Comparison of ENCODE assay signal across 13 mouse cellular contexts in genomic region chr15:27537519-27538223, GRCm38 (mm10).
DNase-seq lines count a peak whose midpoint lies in the region; ATAC-seq and TF ChIP-seq lines count a peak whose summit lies in the region.
"Had no signal": no experiment of that assay in that cellular context is flagged by ENCODE, and none has a peak within 500 bp of the region (broad histone marks: within the 10 kb centered on the region; RNA-seq: fewer than 3 reads in every experiment).

No protein-coding gene starts in this region.

- no peak for DNase-seq in left cerebral cortex, adult 2 months (ENCODE audit: extremely low spot score in 1 of 2, low spot score in 2 of 2)
- no peak for DNase-seq in left cerebral cortex, adult 9 months (ENCODE audit: low spot score in 2 of 2)
- DNase-seq in frontal cortex, postnatal 14 days (ENCODE audit: low spot score in 2 of 2), result no peak
- DNase-seq in cerebellum, adult 18-20 months, result no peak
- DNase-seq: embryo, embryonic 11 days; retina, postnatal 1 day had no signal

- peak overlapping the region; percentile 92 for H3K27ac ChIP-seq in left cerebral cortex, adult 2 months
- H3K27ac ChIP-seq in embryonic fibroblast, embryonic 13.5 days (ENCODE audit: insufficient read depth, low read length), result peak overlapping the region; percentile 65
- H3K27ac ChIP-seq in heart, embryonic 11.5 days (ENCODE audit: low read depth, low read length), result peak overlapping the region; percentile 80
- H3K27ac ChIP-seq in olfactory bulb, adult 2 months (ENCODE audit: insufficient read depth, low read depth, low read length), result peak overlapping the region; percentile 80
- H3K27ac ChIP-seq: kidney, postnatal 0 days; liver, embryonic 15.5 days had no signal

- H3K4me2 ChIP-seq in heart, embryonic 11.5 days, result peak overlapping the region; percentile 16; the same call in 1 of the 2 replicates
- H3K4me2 ChIP-seq: liver, embryonic 15.5 days had no signal

- no peaks in the 10 kb centered on the region for H3K27me3 ChIP-seq in heart, embryonic 11.5 days (ENCODE audit: control insufficient read depth, insufficient read depth, low read length)
- H3K27me3 ChIP-seq: liver, embryonic 15.5 days; megakaryocyte, embryonic 14.5 days had no signal

- no peak for TF ChIP-seq POLR2A in embryonic fibroblast, embryonic 13.5 days (IDR thresholded peaks at IDR 0.05; ENCODE audit: low read depth, low read length)
- no peak for TF ChIP-seq POLR2A in olfactory bulb, adult 2 months (IDR thresholded peaks at IDR 0.05; ENCODE audit: insufficient read depth, low read depth, low read length)

- 31% methylated on average over 4 of the region's 4 CpGs for WGBS in heart, embryonic 11.5 days (ENCODE audit: insufficient replicate concordance)
- WGBS in olfactory bulb, adult 2 months, result 63% methylated on average over 4 of the region's 4 CpGs

- no peaks in the 10 kb centered on the region for H3K36me3 ChIP-seq in heart, embryonic 11.5 days (ENCODE audit: control insufficient read depth, insufficient read depth, low read length)
- H3K36me3 ChIP-seq: liver, embryonic 15.5 days had no signal

- H3K9me3 ChIP-seq in heart, embryonic 11.5 days (replicated peaks; ENCODE audit: control insufficient read depth, low read length), result no peaks in the 10 kb centered on the region
- H3K9me3 ChIP-seq: liver, embryonic 15.5 days; megakaryocyte, embryonic 14.5 days had no signal

- no peaks in the 10 kb centered on the region; the same call in 1 of the 2 replicates for H3K4me1 ChIP-seq in embryonic fibroblast, embryonic 13.5 days (ENCODE audit: control insufficient read depth, insufficient read depth, low read length)
- H3K4me1 ChIP-seq in heart, embryonic 11.5 days (ENCODE audit: control insufficient read depth, insufficient read depth, low read length), result peaks cover 49% of the 10 kb centered on the region
- H3K4me1 ChIP-seq in olfactory bulb, adult 2 months (ENCODE audit: control insufficient read depth, insufficient read depth, low read length), result peaks cover 33% of the 10 kb centered on the region
- H3K4me1 ChIP-seq: liver, embryonic 15.5 days had no signal

- intact Hi-C loops in left cerebral cortex, adult 2 months (cut with DNase I), result loop anchor here (2.0 kb wide), 1 partner anchor 71 kb away; the partner anchor contains the start of gene Ank

- no peak overlapping the region for H3K4me3 ChIP-seq in left cerebral cortex, adult 2 months
- H3K4me3 ChIP-seq in embryonic fibroblast, embryonic 13.5 days (ENCODE audit: insufficient read depth, low read length), result no peak overlapping the region
- no peak overlapping the region for H3K4me3 ChIP-seq in heart, embryonic 11.5 days (ENCODE audit: low read depth, low read length)
- H3K4me3 ChIP-seq in olfactory bulb, adult 2 months (ENCODE audit: insufficient read depth, low read depth, low read length), result no peak overlapping the region
- H3K4me3 ChIP-seq: liver, embryonic 15.5 days; megakaryocyte, embryonic 14.5 days had no signal

- peak; percentile 70 for ATAC-seq in heart, embryonic 11.5 days (replicated peaks; ENCODE audit: insufficient number of reproducible peaks, low FRiP score, low TSS enrichment)
- ATAC-seq: forebrain, embryonic 16.5 days had no signal

- H3K9ac ChIP-seq in heart, embryonic 11.5 days (ENCODE audit: low read depth, low read length), result no peak overlapping the region
- H3K9ac ChIP-seq: liver, embryonic 15.5 days had no signal

- TF ChIP-seq CTCF in left cerebral cortex, adult 2 months (IDR thresholded peaks at IDR 0.05), result no peak
- no peak for TF ChIP-seq CTCF in embryonic fibroblast, embryonic 13.5 days (IDR thresholded peaks at IDR 0.05; ENCODE audit: borderline replicate concordance, insufficient read depth, low read length)
- no peak for TF ChIP-seq CTCF in olfactory bulb, adult 2 months (IDR thresholded peaks at IDR 0.05; ENCODE audit: insufficient read depth, low read depth, low read length)
